Mouse (Mus musculus): ENCODE data around the gene Sh3glb1. TPM values are rescaled to one million over a fixed set of nuclear protein-coding genes. Genes with fewer than 3 reads are reported as not detected.

The Sh3glb1 gene
- polyA plus RNA-seq, 1 experiment from 2014 or later, result 99.9 TPM

DNA sequence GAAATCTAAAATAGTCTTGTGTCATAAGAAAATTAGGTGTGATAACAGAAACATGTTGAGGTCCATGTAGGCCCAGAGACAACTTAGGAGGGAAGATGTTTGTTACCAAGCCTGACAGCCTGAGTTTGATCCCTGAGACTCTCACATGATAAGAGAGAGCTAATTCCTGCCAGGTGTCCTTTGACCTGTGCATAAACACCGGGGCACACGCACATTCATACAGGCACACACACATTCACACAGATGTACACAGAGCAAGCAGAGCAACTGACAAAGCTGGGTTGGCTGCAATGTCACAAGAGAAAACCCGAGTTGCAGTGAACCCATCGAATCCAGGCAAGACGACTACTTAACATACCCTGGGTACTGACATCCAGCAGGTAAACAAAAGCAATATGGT, 11.5 kb downstream of the Sh3glb1 start:
- Histone ChIP-seq H3K9me3 (no peaks in the 10 kb centered on the region), H3K27ac (no peak overlapping the region), H3K4me3 (no peak overlapping the region), H3K36me3 (peaks cover 78% of the 10 kb centered on the region), H3K4me1 (0 out of 2 replicates have a peak, but pooled peaks cover 6% of the 10 kb centered on the region), H3K27me3 (ENCODE audit: insufficient read depth, poor library complexity, severe bottlenecking) (no peaks in the 10 kb centered on the region)
- 85% methylated on average over 5 of the region's 5 CpGs for WGBS
- DNase-seq (ENCODE audit: low spot score), result no peak

DNA sequence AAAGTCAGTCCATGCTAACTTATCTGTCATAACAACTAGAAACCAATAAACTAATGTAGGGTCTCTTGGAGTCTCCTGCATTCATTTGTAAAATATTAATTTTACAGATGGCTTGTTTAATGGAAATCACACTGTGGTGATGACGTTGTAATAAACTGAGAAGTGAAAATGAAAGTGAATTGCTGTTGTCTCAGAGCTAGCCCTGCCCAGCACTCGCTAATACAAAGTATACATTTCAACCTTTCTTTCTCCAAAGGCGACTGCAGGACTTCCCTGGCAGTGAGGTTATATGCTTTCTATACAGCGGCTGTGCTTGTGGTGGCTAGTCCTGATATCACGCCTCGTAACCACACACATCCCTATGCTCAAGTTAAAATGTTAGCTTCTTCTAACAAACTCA, 16.2 kb downstream of the Sh3glb1 start:
- H3K4me3 ChIP-seq, result no peak overlapping the region
- peaks cover 65% of the 10 kb centered on the region for H3K36me3 ChIP-seq
- 0 out of 2 replicates have a peak, but pooled peaks cover 6% of the 10 kb centered on the region for H3K4me1 ChIP-seq
- H3K27ac ChIP-seq, result no peak overlapping the region
- H3K9me3 ChIP-seq, result no peaks in the 10 kb centered on the region
- no peaks in the 10 kb centered on the region for H3K27me3 ChIP-seq (ENCODE audit: insufficient read depth, poor library complexity, severe bottlenecking)
- DNase-seq (ENCODE audit: low spot score), result no peak
- 89% methylated on average over 6 of the region's 6 CpGs for WGBS

DNA sequence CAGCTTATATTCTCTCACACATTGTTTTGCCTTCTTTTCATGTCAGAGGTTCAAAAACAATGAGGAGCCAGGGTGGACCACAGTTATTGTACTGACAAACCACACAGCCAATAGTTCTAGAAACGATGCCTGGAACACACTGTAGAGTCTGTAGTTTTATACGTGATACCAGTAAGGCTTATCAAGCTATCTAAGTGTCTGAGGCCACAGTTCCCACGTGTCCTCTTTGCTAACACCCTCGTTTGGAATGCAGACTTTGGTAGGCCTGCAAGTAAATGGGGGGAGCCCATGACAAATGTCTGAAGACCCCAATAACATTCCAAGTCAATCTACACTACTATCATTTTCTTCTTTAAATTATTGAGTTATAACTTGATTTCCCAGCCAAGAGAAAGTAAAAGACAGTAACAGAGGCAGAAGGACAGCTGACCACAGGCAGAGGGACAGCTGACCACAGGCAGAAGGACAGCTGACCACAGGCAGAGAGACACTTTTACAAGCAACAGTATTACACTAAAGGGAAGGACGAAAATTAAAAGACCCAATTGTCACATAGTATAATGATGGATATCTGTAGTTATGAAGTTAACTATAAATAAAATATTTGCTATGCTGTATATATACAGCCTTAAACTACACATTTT, 21.2 kb downstream of the Sh3glb1 start:
- H3K27me3 ChIP-seq (ENCODE audit: insufficient read depth, poor library complexity, severe bottlenecking), result no peaks in the 10 kb centered on the region
- peaks cover 70% of the 10 kb centered on the region for H3K36me3 ChIP-seq
- 73% methylated on average over 5 of the region's 5 CpGs for WGBS
- no peak for DNase-seq (ENCODE audit: low spot score)
- no peaks in the 10 kb centered on the region for H3K4me1 ChIP-seq
- no peak overlapping the region for H3K4me3 ChIP-seq
- no peak overlapping the region for H3K27ac ChIP-seq
- H3K9me3 ChIP-seq, result no peaks in the 10 kb centered on the region

DNA sequence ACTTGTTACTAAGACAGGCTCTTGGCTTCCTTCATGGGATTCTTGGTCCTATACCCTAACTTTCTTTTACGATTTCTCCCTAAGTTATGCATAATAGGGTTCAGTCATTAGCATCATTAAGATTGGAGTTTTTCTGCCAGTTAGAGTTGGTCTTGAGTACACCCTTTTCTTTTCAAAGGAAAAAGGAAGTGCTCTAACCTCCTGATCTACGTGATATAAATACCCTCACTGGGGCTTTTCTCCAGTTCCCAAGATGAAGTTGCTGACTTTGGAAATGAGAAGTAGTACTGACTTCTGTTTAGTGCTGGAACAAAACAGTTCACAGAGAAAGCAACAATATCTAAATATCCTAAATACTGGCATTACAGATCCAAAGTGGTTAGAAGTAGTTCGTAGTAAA, 22.2 kb downstream of the Sh3glb1 start:
- no peaks in the 10 kb centered on the region for H3K9me3 ChIP-seq
- WGBS, result 76% methylated on average over 3 of the region's 3 CpGs
- no peaks in the 10 kb centered on the region for H3K4me1 ChIP-seq
- H3K27ac ChIP-seq, result no peak overlapping the region
- peaks cover 69% of the 10 kb centered on the region for H3K36me3 ChIP-seq
- DNase-seq (ENCODE audit: low spot score), result no peak
- no peaks in the 10 kb centered on the region for H3K27me3 ChIP-seq (ENCODE audit: insufficient read depth, poor library complexity, severe bottlenecking)
- H3K4me3 ChIP-seq, result no peak overlapping the region

DNA sequence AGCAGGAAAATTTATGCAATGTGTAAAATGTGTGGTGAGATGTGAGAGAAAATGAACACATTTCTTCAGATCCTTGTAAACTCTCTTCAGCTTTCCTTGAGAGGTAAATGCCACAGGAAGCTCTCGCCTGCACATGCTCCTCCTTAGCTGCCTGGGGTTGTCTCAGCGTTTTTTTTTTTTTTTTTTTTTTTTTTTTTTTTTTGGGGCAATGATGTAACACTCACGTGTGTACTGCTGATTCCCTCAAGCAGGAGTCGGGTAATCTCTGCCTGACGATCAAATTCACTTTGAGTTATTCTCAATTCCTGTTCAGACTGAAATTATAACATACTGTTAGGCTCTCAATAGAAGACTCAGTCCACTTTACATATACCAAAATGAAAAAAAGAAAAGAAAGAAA, 23.0 kb downstream of the Sh3glb1 start:
- Histone ChIP-seq H3K4me1 (no peaks in the 10 kb centered on the region), H3K27me3 (ENCODE audit: insufficient read depth, poor library complexity, severe bottlenecking) (no peaks in the 10 kb centered on the region), H3K4me3 (no peak overlapping the region), H3K36me3 (peaks cover 70% of the 10 kb centered on the region), H3K27ac (no peak overlapping the region), H3K9me3 (no peaks in the 10 kb centered on the region)
- DNase-seq (ENCODE audit: low spot score), result no peak
- 61% methylated on average over 5 of the region's 5 CpGs for WGBS

DNA sequence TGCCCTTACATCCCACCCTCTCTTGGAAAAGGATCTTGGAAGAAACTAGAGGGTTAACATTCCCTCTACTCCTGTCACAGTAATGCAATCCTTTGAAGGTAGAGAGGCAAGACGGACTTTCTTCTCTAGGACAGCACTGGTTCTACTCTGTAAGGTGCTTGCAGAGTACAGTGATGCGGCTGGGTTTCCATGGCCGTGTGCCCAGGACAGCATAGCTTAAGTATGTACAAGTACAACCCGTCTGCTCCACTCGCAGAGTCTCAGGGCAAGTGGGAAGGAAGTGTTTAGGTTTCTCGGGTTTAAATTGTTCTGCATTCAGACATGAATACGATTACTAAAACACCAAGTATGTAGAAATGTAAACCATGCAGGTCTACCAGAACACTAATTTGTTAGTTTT, 25.2 kb downstream of the Sh3glb1 start:
- WGBS, result 85% methylated on average over 7 of the region's 7 CpGs
- Histone ChIP-seq H3K9me3 (no peaks in the 10 kb centered on the region), H3K36me3 (peaks cover 72% of the 10 kb centered on the region), H3K27me3 (ENCODE audit: insufficient read depth, poor library complexity, severe bottlenecking) (no peaks in the 10 kb centered on the region), H3K4me3 (no peak overlapping the region), H3K4me1 (no peaks in the 10 kb centered on the region), H3K27ac (no peak overlapping the region)
- peak; percentile 63 for DNase-seq (ENCODE audit: low spot score)

DNA sequence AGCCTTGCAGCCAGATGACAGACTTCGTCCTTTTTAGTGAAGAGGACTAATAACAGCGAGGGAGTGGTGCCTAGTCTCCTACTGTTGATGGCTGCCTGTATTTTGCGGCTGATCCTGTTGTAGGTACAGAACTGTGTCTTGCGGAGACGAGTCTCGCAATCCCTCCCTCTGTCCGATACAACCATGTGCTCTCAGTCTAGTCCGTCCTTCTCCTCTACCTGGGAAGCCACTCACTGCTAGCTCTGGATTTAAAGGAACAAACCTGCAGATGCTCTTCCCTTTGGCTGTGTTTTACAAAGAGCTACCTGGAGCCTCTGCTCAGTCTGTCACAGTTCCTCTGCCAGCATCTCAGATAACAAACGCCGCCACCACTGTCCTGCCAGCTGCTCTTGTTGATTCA, 26.1 kb downstream of the Sh3glb1 start:
- Histone ChIP-seq H3K27ac (no peak overlapping the region), H3K9me3 (no peaks in the 10 kb centered on the region), H3K36me3 (peaks cover 76% of the 10 kb centered on the region), H3K4me1 (peaks cover 5% of the 10 kb centered on the region), H3K4me3 (no peak overlapping the region), H3K27me3 (ENCODE audit: insufficient read depth, poor library complexity, severe bottlenecking) (no peaks in the 10 kb centered on the region)
- DNase-seq (ENCODE audit: low spot score), result peak; percentile 59
- WGBS, result 89% methylated on average over 10 of the region's 10 CpGs

DNA sequence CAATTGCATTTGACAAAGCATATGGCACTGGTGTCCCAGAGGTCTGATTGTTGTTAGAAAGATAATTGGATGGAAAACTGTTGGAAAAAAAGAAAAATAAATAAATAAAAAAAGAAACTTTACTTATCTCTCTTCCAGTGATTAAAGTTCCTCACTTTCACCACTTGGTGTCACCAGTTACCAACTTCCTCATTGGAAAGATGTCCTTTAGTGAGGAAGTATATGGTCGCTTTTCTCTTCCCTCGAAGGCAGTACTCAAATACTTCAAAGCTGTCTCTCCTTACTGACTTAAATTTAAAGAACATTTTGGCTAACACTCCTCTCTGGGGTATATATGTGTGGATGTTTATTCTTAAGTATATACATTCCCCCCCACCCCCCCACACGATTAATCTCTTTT, 28.1 kb downstream of the Sh3glb1 start:
- Histone ChIP-seq H3K27me3 (ENCODE audit: insufficient read depth, poor library complexity, severe bottlenecking) (no peaks in the 10 kb centered on the region), H3K36me3 (peaks cover 70% of the 10 kb centered on the region), H3K9me3 (no peaks in the 10 kb centered on the region), H3K27ac (no peak overlapping the region), H3K4me3 (no peak overlapping the region), H3K4me1 (peaks cover 5% of the 10 kb centered on the region)
- no peak for DNase-seq (ENCODE audit: low spot score)
- 69% methylated on average over 3 of the region's 3 CpGs for WGBS

DNA sequence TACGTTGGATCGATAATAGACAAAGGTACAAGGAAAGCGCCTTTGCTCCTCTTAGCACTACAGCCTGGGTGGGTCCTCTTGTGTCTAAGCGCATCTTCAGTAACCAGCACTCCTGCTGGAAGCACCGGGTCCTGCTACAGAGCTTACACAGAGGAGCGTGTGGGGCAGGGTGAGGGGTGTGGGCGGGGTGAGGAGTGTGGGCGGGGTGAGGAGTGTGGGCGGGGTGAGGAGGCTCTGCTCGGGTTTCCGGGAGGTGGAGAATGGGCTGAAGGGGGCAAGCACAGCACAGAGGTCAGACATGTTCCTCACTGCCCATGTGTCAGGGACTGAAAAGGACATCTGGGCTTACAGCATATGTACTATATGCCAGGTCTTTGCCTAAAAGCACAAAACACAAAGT, 30.9 kb downstream of the Sh3glb1 start:
- peaks cover 56% of the 10 kb centered on the region for H3K36me3 ChIP-seq
- H3K4me1 ChIP-seq, result peaks cover 5% of the 10 kb centered on the region
- H3K4me3 ChIP-seq, result no peak overlapping the region
- 21% methylated on average over 11 of the region's 11 CpGs for WGBS
- DNase-seq (ENCODE audit: low spot score), result peak; percentile 95
- no peaks in the 10 kb centered on the region for H3K27me3 ChIP-seq (ENCODE audit: insufficient read depth, poor library complexity, severe bottlenecking)
- no peaks in the 10 kb centered on the region for H3K9me3 ChIP-seq
- no peak overlapping the region for H3K27ac ChIP-seq

DNA sequence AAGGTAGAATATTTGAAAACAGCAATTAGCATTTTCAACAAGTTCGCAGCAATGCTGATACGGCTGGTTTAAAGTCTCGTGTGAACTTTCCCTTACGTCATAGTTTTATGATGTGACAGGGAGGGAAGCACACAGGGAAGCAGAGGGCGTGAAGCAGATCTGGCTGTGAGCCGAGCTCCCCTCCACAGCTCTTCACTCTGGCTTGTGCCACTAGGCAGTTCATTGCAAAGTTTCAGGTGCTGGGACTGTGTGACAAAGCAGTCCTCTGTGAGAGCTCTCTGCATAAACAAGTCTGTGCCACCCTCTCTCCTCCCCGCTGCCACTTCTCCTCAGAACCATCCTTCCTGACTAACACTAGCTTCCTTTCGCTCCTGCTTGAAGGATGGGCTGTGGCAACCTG, 31.9 kb downstream of the Sh3glb1 start:
- Histone ChIP-seq H3K27me3 (ENCODE audit: insufficient read depth, poor library complexity, severe bottlenecking) (no peaks in the 10 kb centered on the region), H3K27ac (no peak overlapping the region), H3K4me3 (no peak overlapping the region), H3K4me1 (peaks cover 7% of the 10 kb centered on the region), H3K9me3 (no peaks in the 10 kb centered on the region), H3K36me3 (peaks cover 48% of the 10 kb centered on the region)
- WGBS, result 84% methylated on average over 8 of the region's 8 CpGs
- peak; percentile 68 for DNase-seq (ENCODE audit: low spot score)

DNA sequence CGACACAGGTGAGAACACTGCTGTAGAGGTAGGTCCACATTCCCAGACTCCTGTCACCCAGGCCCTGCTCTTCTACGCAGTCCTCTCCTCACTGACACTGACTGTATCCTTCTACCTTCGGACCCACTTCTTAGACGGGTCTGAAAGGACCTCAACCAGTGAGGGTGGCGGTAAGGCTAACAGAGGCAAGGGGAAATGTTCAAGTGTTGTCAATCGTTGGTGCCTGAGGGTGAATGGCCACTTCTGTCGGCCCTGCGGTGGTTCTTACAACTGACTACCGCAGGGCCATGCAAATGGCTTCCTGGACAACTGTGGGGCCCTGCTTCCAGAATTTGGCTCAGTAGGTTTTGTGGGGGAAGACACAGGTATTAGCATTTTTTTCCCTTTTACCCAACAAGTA, 32.5 kb downstream of the Sh3glb1 start:
- Histone ChIP-seq H3K27me3 (ENCODE audit: insufficient read depth, poor library complexity, severe bottlenecking) (no peaks in the 10 kb centered on the region), H3K36me3 (peaks cover 42% of the 10 kb centered on the region)
- WGBS, result 91% methylated on average over 9 of the region's 9 CpGs

DNA sequence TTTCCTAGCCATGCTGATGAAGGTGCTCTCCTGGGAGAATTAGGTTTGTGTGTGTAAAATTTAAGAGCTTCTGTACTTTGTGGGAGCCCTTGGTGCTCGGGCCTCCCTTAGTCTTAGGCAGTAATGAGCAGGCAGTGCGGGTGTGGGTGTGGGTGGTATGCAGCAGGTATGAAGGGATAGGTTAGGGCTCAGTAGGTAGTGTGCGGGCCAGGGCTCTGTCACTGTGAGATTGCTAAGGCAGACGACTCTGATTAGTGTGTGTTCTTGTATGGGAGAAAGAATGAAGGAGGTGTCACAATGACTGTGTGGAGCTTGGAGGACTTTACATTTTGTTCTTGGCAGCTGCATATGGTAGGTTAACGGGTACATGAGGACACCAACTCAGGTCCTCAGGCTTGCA, 34.0 kb downstream of the Sh3glb1 start:
- no peaks in the 10 kb centered on the region for H3K9me3 ChIP-seq
- peaks cover 39% of the 10 kb centered on the region for H3K36me3 ChIP-seq
- peaks cover 12% of the 10 kb centered on the region for H3K4me1 ChIP-seq
- H3K27ac ChIP-seq, result no peak overlapping the region
- no peaks in the 10 kb centered on the region for H3K27me3 ChIP-seq (ENCODE audit: insufficient read depth, poor library complexity, severe bottlenecking)
- WGBS, result 79% methylated on average over 5 of the region's 5 CpGs
- peak; percentile 66 for DNase-seq (ENCODE audit: low spot score)
- H3K4me3 ChIP-seq, result no peak overlapping the region

More for the DNA sequence above, 32.5 kb downstream of the Sh3glb1 start:
- no peaks in the 10 kb centered on the region for H3K9me3 ChIP-seq
- no peak overlapping the region for H3K4me3 ChIP-seq
- no peak overlapping the region for H3K27ac ChIP-seq
- peak; percentile 62 for DNase-seq (ENCODE audit: low spot score)
- H3K4me1 ChIP-seq, result peaks cover 12% of the 10 kb centered on the region

DNA sequence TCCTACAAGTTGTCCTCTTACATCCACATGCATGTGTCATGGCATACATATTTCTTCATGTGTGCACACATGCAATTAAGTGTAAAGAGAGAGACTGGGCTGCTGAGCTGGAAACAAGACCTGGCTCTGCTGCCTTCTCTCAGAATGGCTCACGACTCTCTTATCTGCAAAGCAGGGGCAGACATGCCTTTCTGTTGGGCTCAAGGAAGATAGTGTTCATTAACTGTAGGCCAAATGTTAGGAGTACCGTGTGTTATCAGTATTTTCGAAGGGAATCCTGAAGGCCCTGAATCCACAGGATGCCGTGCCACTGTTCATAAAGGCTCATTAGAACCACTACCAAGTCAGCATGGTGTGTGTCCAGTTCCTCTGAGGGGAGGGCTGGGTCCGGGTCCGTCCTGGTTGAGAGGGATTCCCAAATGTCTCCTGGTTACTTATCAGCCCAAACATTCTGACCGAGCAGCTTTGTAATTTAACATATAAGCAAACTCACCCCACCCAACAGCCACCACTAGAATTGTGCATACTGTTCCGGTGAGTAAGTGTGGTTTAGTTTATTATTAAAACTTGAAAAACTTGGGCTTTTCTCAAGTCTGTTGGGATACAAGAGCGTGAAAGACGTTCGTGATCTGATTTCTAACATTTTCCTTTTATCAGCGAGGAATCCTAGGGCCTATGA, 36.9 kb downstream of the Sh3glb1 start:
- peaks cover 7% of the 10 kb centered on the region for H3K4me1 ChIP-seq
- H3K36me3 ChIP-seq, result peaks cover 19% of the 10 kb centered on the region; the same call in 1 of the 2 replicates
- no peaks in the 10 kb centered on the region for H3K9me3 ChIP-seq
- no peaks in the 10 kb centered on the region for H3K27me3 ChIP-seq (ENCODE audit: insufficient read depth, poor library complexity, severe bottlenecking)
- H3K4me3 ChIP-seq, result no peak overlapping the region
- DNase-seq (ENCODE audit: low spot score), result peak; percentile 78
- H3K27ac ChIP-seq, result no peak overlapping the region; the same call in 1 of the 2 replicates
- 56% methylated on average over 12 of the region's 12 CpGs for WGBS

All from heart, embryonic 10.5 days (tissue).